Mouse (Mus musculus) liver, adult 2 months (tissue): Measurements from ENCODE around the gene Tdrd3.

Source experiments
- CTCF ChIP-seq: fragments of 200-500 bp; IDR thresholded peaks from 2 replicates; pipeline ENCODE4 v1.5.1; 2011; ENCODE audit warnings: low read depth, low read length, control low read depth
- POLR2A ChIP-seq: fragments of 200-500 bp; IDR thresholded peaks from 2 replicates; pipeline ENCODE4 v1.6.1; 2011; ENCODE audit warnings: low read length, control low read depth; ENCODE audit not compliant: insufficient read depth; ENCODE audit errors: extremely low read depth

DNA sequence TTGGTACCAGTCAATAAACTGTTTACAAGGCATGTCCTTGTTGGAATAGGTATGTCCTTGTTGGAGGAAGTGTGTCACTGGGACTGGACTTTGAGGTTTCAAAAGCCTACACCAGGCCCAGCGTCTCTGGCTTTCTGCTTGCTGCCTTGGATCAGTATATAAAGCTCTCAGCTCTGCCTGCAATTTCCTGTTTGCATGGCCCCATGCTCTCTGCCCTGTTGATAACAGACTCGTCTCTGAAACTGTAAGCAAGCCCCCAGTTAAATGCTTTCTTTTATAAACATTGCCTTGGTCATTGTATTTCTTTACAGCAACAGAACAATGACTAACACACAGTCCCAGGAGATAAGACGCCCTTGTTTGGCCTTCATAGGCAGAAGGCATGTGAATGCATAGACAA is 49.3 kb upstream of the Tdrd3 start:
- TF ChIP-seq CTCF (no peak), POLR2A (no peak)
